Mouse (Mus musculus) olfactory bulb, adult 2 months (tissue): ENCODE data around the gene Psmd13.

ENCODE experiments used
- CTCF ChIP-seq: fragments of 200-500 bp; IDR thresholded peaks from 2 replicates; pipeline ENCODE4 v1.5.1; 2012; ENCODE audit warnings: low read depth, mild to moderate bottlenecking, low read length, moderate library complexity; ENCODE audit not compliant: insufficient read depth
- POLR2A ChIP-seq: fragments of 200-500 bp; IDR thresholded peaks from 2 replicates; pipeline ENCODE4 v1.6.1; 2012; ENCODE audit warnings: mild to moderate bottlenecking, low read depth, low read length, moderate library complexity; ENCODE audit not compliant: insufficient read depth

GRCm38 (mm10) chr7:140846676-140847075 lies 35.1 kb upstream of the Psmd13 start:
- TF ChIP-seq CTCF (no peak), POLR2A (no peak)
